Mouse (Mus musculus): ENCODE data around the gene Foxn3. TPM values are rescaled to one million over a fixed set of nuclear protein-coding genes. Genes with fewer than 3 reads are reported as not detected.

Foxn3 gene
- polyA plus RNA-seq, 1 experiment from 2014 or later = 90.0 TPM

DNA sequence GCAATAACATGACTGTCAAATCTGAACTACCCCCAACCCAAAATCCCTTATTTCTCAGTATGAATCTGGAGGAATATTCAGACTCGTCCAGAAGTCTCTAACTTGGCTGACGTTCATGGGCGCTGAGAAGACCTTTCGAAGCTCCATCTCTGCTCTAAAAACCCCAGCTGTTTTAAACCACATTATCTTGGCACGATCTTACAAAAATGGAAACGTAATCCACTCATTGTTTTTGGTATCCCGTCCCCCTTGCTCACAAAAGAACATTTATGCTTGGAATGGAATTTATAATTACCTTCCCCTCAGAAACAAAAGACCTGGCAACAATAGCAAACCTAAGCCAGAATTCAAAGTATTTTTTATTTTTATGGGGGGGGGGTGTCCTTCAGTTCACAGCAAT is 221.6 kb downstream of the Foxn3 start:
- Histone ChIP-seq H3K9me3 (no peaks in the 10 kb centered on the region), H3K27ac (replicated peaks) (peak overlapping the region; percentile 84), H3K27me3 (no peaks in the 10 kb centered on the region), H3K4me3 (no peak overlapping the region), H3K9ac (replicated peaks) (no peak overlapping the region), H3K4me1 (peaks cover 70% of the 10 kb centered on the region), H3K4me2 (replicated peaks) (no peak overlapping the region), H3K36me3 (no peaks in the 10 kb centered on the region)
- no peak for ATAC-seq (ENCODE audit: low FRiP score, low read depth)
- 15% methylated on average over 7 of the region's 7 CpGs for WGBS

DNA sequence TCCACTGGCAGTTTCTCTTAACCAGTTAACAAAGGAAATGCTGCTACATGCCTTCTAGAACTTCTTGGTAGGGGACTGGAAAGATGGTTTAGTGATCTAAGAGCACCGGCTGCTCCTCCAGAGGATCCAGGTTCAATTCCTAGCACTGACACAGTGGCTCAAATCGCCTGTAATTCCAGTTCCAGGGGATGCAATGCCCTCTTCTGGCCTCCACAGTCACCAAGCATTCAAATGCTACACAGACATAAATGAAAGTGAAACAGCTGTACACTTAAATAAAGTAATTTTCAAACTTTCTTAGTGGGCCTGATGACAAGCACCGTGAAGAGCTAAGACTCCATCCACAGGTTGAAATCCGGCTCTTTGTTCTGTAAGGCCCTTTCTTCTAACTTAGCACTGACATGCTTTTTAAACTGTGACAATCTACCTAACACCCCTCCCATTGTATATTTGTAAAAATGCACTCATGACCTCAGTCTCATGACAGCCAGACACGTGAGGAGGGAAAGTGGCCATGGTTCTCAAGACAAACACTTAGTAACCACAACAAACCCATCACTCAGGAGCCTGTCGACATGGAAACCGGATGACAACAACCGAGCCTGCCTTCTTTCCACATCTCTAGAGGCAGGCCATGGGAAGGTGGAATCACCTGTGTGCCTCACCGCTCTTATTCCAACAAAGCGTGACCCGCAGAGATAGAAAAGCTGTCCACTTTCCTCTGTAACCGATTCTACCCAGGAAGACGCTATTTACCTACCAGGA is 222.8 kb downstream of the Foxn3 start:
- H3K4me1 ChIP-seq = peaks cover 71% of the 10 kb centered on the region
- H3K4me2 ChIP-seq (replicated peaks) = peak overlapping the region; percentile 11; the same call in 1 of the 2 replicates

DNA sequence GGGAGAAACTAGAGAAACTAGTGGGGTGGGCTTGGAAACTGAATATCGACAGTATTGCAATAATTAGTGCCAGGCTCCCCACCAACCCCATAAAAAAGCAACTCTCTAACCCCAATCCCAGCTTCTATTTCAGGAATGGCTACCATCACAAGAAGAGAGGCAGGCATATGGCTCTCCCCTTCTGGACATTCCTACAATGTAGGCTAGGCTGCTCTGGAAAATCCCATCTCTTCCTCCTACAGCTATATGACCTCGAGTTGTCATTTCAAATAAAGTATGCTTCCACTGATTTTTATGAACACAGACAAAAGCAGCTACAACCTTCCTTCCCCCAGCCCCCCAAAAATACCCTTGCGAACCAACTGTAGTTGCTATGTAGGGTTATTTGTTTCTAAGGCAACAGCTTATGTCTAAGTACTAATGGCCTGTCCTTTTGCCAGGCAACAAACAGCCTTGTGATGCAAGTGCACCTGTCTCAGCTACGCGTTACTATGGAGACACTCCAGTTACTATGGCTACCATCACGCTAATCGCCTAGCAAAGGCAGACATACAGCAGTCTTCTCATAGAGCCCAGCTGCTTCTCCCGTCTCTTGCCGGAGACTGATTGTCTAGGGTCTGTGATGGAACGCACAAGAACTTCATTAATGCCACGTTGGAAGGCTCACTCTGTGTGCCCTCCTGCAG is 223.6 kb downstream of the Foxn3 start:
- no peak overlapping the region for H3K9ac ChIP-seq (replicated peaks)
- H3K4me3 ChIP-seq = no peak overlapping the region
- WGBS = 19% methylated on average over 11 of the region's 11 CpGs
- H3K9me3 ChIP-seq = no peaks in the 10 kb centered on the region
- ATAC-seq (ENCODE audit: low FRiP score, low read depth) = peak; percentile 95
- H3K36me3 ChIP-seq = no peaks in the 10 kb centered on the region
- peak overlapping the region; percentile 11 for H3K4me2 ChIP-seq (replicated peaks)
- H3K27ac ChIP-seq (replicated peaks) = peak overlapping the region; percentile 84
- H3K27me3 ChIP-seq = no peaks in the 10 kb centered on the region
- peaks cover 74% of the 10 kb centered on the region for H3K4me1 ChIP-seq

More for the DNA sequence above, 222.8 kb downstream of the Foxn3 start:
- peak; percentile 25; the same call in 1 of the 2 replicates for ATAC-seq (ENCODE audit: low FRiP score, low read depth)
- H3K4me3 ChIP-seq = no peak overlapping the region
- H3K27me3 ChIP-seq = no peaks in the 10 kb centered on the region
- no peaks in the 10 kb centered on the region for H3K9me3 ChIP-seq
- no peaks in the 10 kb centered on the region for H3K36me3 ChIP-seq
- WGBS = 67% methylated on average over 13 of the region's 13 CpGs
- H3K27ac ChIP-seq (replicated peaks) = peak overlapping the region; percentile 84
- no peak overlapping the region for H3K9ac ChIP-seq (replicated peaks)

DNA sequence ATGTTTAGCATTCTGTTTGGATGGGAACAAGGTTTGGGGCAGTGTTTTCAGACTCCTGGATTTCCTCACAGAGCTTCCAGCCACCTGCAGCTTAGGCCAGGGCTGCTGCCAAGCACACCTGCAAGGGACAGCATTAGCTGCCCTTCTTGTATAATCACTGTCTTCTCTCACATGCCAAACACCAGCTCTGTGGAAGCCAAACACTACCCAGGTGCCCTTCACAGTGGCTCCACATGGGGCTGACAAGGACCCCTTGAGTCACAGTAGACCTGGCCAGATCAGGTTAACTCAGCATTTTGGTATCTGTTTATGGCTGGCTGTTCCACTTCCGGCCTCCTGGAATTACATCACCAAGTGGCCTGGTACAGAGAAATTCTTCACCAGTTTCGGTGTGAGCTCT is 224.6 kb downstream of the Foxn3 start:
- no peaks in the 10 kb centered on the region for H3K27me3 ChIP-seq
- H3K4me1 ChIP-seq = peaks cover 79% of the 10 kb centered on the region
- H3K9me3 ChIP-seq = no peaks in the 10 kb centered on the region
- H3K36me3 ChIP-seq = no peaks in the 10 kb centered on the region
- no peak overlapping the region for H3K4me3 ChIP-seq
- whole genome bisulfite sequencing = 90% methylated on average over 2 of the region's 2 CpGs
- peak overlapping the region; percentile 84 for H3K27ac ChIP-seq (replicated peaks)
- no peak for ATAC-seq (ENCODE audit: low FRiP score, low read depth)
- no peak overlapping the region for H3K4me2 ChIP-seq (replicated peaks)
- no peak overlapping the region for H3K9ac ChIP-seq (replicated peaks)

DNA sequence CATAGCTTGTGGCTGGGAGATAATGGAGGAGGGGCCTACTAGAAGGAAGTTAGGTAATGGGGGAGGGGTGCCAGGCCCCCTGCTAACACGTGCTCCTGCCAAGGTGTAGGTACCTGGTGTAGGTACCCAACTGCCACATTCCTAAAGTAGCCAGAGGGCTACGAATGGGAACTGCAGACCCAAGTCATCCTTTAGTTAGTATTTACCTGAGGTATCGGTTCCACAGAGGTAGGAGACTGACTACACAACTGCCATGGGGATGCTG is 226.3 kb downstream of the Foxn3 start:
- peak overlapping the region; percentile 55; the same call in 1 of the 2 replicates for H3K27ac ChIP-seq (replicated peaks)
- no peak overlapping the region for H3K9ac ChIP-seq (replicated peaks)
- peaks cover 86% of the 10 kb centered on the region for H3K4me1 ChIP-seq
- ATAC-seq (ENCODE audit: low FRiP score, low read depth) = no peak
- no peaks in the 10 kb centered on the region for H3K27me3 ChIP-seq
- WGBS = 94% methylated on average over 3 of the region's 3 CpGs
- H3K4me3 ChIP-seq = no peak overlapping the region
- no peak overlapping the region for H3K4me2 ChIP-seq (replicated peaks)
- H3K36me3 ChIP-seq = no peaks in the 10 kb centered on the region
- no peaks in the 10 kb centered on the region for H3K9me3 ChIP-seq

DNA sequence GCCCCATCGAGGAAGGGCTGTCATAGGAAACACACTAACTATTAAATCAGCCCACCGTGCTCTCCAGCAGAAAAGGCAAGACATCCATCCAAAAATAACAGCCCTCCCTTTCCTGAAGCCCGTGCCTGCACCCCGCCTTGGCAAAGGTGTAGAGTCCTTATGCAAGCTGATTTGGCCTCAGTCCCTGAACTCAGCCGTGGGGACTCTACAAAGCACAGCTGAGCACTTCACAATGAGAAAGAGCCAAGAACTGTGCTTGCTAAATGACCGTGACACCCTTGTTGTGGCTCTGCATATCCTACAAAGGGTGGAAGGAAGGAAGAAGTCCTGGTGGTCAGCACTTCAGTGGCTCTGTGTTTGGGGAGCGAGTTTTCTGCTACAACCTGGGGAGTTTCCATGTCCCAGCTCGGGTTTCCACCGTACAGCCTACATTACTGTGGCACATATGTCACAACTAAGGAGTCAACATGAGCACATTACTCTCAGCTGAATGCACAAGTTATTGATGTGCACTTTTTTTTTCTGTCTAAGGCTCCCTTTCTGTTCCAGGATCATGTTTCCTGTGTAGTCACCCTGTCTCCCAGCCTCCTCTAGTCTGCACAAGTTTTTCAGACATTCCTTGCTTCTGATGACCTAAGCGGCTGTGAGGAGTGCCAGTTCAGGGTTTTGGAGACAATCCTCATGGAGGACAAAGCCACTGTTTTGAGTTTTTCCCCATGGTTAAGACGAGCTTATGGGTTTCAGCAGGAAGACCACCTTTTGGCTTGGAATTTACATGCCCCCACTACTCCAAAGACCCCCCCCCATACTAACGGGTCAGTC is 226.8 kb downstream of the Foxn3 start:
- Histone ChIP-seq H3K4me3 (no peak overlapping the region), H3K4me1 (peaks cover 86% of the 10 kb centered on the region), H3K27me3 (no peaks in the 10 kb centered on the region), H3K9me3 (no peaks in the 10 kb centered on the region), H3K36me3 (no peaks in the 10 kb centered on the region), H3K4me2 (replicated peaks) (no peak overlapping the region; the same call in 1 of the 2 replicates), H3K27ac (replicated peaks) (peak overlapping the region; percentile 55), H3K9ac (replicated peaks) (no peak overlapping the region)
- WGBS = 48% methylated on average over 12 of the region's 12 CpGs
- ATAC-seq (ENCODE audit: low FRiP score, low read depth) = no peak

DNA sequence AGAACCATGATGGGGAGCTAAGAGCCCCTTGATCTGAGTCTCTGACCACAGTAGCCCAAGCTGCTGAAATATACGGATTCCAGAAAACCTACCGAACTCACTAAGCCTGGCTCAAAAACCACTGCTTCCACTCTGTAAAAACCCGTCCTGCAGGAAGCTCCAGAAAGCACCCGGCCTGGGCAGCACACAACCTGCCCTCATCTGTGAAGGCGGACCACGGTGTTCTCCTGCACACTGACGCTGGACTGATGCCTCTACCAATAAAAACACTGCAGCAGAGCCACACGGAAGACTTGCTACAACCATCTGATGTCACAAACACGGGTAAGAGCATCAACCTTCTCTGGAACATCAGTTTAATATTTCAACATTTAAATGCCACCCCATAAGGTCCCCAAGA is 227.8 kb downstream of the Foxn3 start:
- no peaks in the 10 kb centered on the region for H3K36me3 ChIP-seq
- H3K27ac ChIP-seq (replicated peaks) = no peak overlapping the region
- no peak overlapping the region for H3K4me3 ChIP-seq
- H3K9ac ChIP-seq (replicated peaks) = no peak overlapping the region
- H3K4me2 ChIP-seq (replicated peaks) = no peak overlapping the region
- no peaks in the 10 kb centered on the region for H3K9me3 ChIP-seq
- H3K27me3 ChIP-seq = no peaks in the 10 kb centered on the region
- H3K4me1 ChIP-seq = peaks cover 85% of the 10 kb centered on the region
- 91% methylated on average over 9 of the region's 9 CpGs for WGBS
- no peak for ATAC-seq (ENCODE audit: low FRiP score, low read depth)

DNA sequence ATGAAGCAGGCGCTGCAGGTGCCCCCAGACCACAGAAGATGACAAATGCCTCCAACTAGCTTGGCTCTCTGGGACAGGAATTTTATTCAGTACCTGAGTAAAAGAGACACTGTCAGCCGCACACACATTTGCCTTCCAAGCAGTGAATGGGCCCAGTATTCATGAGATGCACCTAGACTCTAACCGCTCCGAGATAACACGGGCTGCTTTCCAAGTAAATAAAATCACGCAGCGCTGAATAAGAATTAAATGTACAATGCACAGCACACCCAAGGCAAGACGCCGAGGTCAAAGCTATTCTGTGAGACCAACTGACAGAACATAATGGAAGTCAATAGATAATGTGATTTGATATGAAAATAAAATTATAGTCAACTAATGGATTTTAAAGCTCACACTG is 229.4 kb downstream of the Foxn3 start:
- Histone ChIP-seq H3K9ac (replicated peaks) (no peak overlapping the region), H3K36me3 (no peaks in the 10 kb centered on the region), H3K4me1 (peaks cover 85% of the 10 kb centered on the region), H3K9me3 (no peaks in the 10 kb centered on the region), H3K27ac (replicated peaks) (peak overlapping the region; percentile 46), H3K4me3 (no peak overlapping the region), H3K4me2 (replicated peaks) (no peak overlapping the region), H3K27me3 (no peaks in the 10 kb centered on the region)
- 75% methylated on average over 9 of the region's 9 CpGs for WGBS
- ATAC-seq (ENCODE audit: low FRiP score, low read depth) = no peak

DNA sequence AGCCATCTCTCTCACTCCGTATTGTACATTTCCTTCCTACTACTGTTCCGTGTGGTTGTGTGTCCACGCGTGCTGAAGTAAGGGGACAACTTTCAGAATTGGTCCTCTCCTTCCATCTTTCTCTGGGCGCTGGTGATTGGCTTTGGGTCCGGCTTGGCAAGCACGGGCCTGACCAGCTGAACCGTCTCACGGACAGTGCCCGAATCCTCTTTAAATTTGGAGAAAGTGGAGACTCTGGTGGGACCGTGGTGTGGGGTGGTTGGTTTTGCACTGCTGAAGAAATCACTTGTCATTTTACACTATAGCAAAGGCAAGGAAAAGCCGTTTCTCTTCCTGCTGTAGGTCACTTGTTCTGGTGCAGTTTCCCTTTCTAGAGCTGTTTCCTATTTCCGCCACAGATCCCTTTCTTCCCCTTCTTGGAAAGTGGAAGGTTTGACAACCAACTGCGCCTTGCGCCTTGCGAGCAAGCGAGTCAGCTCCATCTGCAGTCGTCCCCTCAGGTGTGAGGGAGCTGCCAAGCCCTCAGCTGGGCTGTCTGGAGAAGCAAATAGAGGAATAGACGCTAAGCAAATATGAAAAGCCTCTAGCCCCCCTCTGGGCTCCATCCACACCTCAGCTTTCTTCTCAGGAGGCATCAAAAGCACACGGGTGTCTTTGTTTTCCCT is 229.9 kb downstream of the Foxn3 start:
- H3K27me3 ChIP-seq = no peaks in the 10 kb centered on the region
- no peak overlapping the region for H3K4me3 ChIP-seq
- no peaks in the 10 kb centered on the region for H3K9me3 ChIP-seq
- H3K36me3 ChIP-seq = no peaks in the 10 kb centered on the region
- H3K4me2 ChIP-seq (replicated peaks) = no peak overlapping the region
- H3K27ac ChIP-seq (replicated peaks) = peak overlapping the region; percentile 46
- H3K9ac ChIP-seq (replicated peaks) = no peak overlapping the region
- no peak for ATAC-seq (ENCODE audit: low FRiP score, low read depth)
- 84% methylated on average over 20 of the region's 20 CpGs for WGBS
- peaks cover 85% of the 10 kb centered on the region for H3K4me1 ChIP-seq

DNA sequence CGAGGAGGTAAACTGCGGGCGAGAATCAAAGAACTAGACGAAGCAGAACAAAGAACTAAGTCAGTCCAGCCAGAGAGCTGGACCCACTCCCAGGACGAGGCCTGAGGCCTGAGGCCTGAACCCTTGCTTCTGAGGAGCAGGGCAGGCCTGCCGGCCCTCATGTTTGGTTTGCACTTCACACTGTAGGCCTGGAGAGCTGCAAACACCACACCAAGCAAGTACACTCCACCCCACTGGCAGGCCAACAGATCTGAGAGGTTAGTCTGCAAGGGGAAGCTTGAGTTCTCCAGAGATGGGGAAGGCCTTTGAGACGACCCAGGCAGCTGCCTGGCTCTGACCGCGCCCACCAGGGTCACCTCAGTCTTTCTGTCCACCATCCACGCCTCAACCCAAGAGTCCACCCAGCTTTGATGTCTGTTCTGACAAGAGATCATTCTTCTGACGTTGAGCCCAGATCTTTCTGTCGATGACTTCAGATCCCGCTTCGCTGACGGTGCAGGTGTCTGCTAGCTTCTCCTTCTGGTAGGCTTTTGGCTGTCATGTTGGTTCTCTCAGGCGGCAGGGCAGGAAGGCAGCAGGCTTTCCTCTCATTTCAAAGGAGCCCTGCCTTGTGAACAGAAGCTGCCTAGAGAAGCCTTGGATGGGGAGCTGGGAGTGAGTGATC is 231.1 kb downstream of the Foxn3 start:
- Histone ChIP-seq H3K27me3 (no peaks in the 10 kb centered on the region), H3K4me1 (peaks cover 90% of the 10 kb centered on the region), H3K36me3 (no peaks in the 10 kb centered on the region), H3K4me3 (no peak overlapping the region), H3K4me2 (replicated peaks) (no peak overlapping the region), H3K9ac (replicated peaks) (no peak overlapping the region), H3K27ac (replicated peaks) (no peak overlapping the region), H3K9me3 (no peaks in the 10 kb centered on the region)
- no peak for ATAC-seq (ENCODE audit: low FRiP score, low read depth)
- WGBS = 67% methylated on average over 16 of the region's 16 CpGs

DNA sequence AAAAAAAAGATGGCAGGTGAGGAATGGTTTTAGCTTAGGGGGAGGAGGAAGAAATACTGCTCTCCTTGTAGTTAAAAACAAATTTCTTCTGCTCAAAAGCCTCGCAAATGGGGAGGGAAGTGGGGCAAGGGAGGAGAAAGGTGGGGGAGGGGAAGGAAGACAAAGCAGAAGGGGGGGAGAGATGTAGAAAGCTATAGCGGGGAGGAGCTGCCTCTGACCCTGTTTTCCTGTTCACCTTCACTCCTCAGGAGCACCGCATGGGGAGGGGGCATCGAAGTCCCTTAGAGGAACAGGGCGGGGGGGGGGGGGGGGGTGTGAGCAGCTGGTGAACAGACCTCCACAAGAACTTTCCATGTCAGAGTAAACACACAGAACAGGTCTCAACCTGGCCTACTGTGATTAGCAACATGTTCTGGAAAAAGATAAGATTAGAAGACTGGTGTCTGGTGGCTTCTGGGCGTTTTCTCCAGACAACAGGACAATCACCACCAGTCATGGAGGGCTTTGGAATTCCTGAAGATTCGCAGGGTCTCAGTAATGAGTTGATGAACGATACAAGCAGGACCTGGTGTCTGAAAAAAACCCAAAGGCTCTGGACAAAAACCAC is 231.9 kb downstream of the Foxn3 start:
- no peak overlapping the region for H3K27ac ChIP-seq (replicated peaks)
- no peaks in the 10 kb centered on the region for H3K36me3 ChIP-seq
- no peaks in the 10 kb centered on the region for H3K9me3 ChIP-seq
- no peak for ATAC-seq (ENCODE audit: low FRiP score, low read depth)
- no peak overlapping the region for H3K4me3 ChIP-seq
- H3K9ac ChIP-seq (replicated peaks) = no peak overlapping the region
- H3K27me3 ChIP-seq = no peaks in the 10 kb centered on the region
- 51% methylated on average over 7 of the region's 8 CpGs for WGBS
- H3K4me1 ChIP-seq = peaks cover 84% of the 10 kb centered on the region
- H3K4me2 ChIP-seq (replicated peaks) = no peak overlapping the region

Measured in midbrain, embryonic 12.5 days (tissue).